Mouse (Mus musculus) small intestine, adult 10 weeks (tissue): ENCODE data around the gene Defb25. TPM values are rescaled to one million over a fixed set of nuclear protein-coding genes. Genes with fewer than 3 reads are reported as not detected.

ENCODE experiments used
- polyA plus RNA-seq: library from polyadenylated mRNA; stranded (reverse); fragments of 350-450 nt; fragmentation: Illumina TruSeq; extraction: RNeasy Lipid Tissue Mini Kit (QIAGEN cat#74804); gene quantifications from one replicate; pipeline ENCODE4 v1.2.3, GENCODE M21; 2014; ENCODE audit warnings: low replicate concordance

The Defb25 gene
- not detected for polyA plus RNA-seq

GRCm38 (mm10) chr2:152622953-152623352 lies at the start of gene Defb25:
Gene Defb25 (minus strand): TSS chr2:152623053.

GRCm38 (mm10) chr2:152669256-152669638 lies 46.4 kb upstream of the Defb25 start, which contains the start of gene H13:
Gene H13 (plus strand): TSS chr2:152669461.

GRCm38 (mm10) chr2:152626774-152627591 lies 4.1 kb upstream of the Defb25 start, which contains the start of gene Rem1:
Gene Rem1 (plus strand): TSS chr2:152626951.

GRCm38 (mm10) chr2:152604057-152604456 lies 18.8 kb downstream of the Defb25 start, which contains the start of gene Defb36:
Gene Defb36 (plus strand): TSS chr2:152604327.

GRCm38 (mm10) chr2:152599299-152599698 lies 23.6 kb downstream of the Defb25 start, which contains the start of gene Defb45:
Gene Defb45 (minus strand): TSS chr2:152599399.

GRCm38 (mm10) chr2:152580107-152580506 lies 42.7 kb downstream of the Defb25 start, which contains the start of gene Defb19:
Gene Defb19 (minus strand): TSS chr2:152580312.

Other genes with a start within 250 kb of the Defb25 start
- not detected for gene Nrsn2, start 246.4 kb downstream of the Defb25 start, polyA plus RNA-seq
- 0.11 TPM for gene Sox12, start 225.0 kb downstream of the Defb25 start, polyA plus RNA-seq
- gene Zcchc3, start 208.0 kb downstream of the Defb25 start, polyA plus RNA-seq: 0.82 TPM
- gene 6820408C15Rik, start 207.5 kb downstream of the Defb25 start, polyA plus RNA-seq: not detected
- gene Defb23, start 158.4 kb downstream of the Defb25 start, polyA plus RNA-seq: not detected
- not detected for gene Defb20, start 146.0 kb downstream of the Defb25 start, polyA plus RNA-seq
- gene Defb22, start 132.9 kb downstream of the Defb25 start, polyA plus RNA-seq: not detected
- gene Defb26, start 111.4 kb downstream of the Defb25 start, polyA plus RNA-seq: not detected
- not detected for gene Defb28, start 104.8 kb downstream of the Defb25 start, polyA plus RNA-seq
- gene Defb29, start 83.0 kb downstream of the Defb25 start, polyA plus RNA-seq: not detected
- not detected for gene Gm17416, start 53.7 kb downstream of the Defb25 start, polyA plus RNA-seq
- gene Defb21, start 50.3 kb downstream of the Defb25 start, polyA plus RNA-seq: not detected
- gene Defb19, start 42.7 kb downstream of the Defb25 start, polyA plus RNA-seq: not detected
- gene Defb45, start 23.7 kb downstream of the Defb25 start, polyA plus RNA-seq: not detected
- not detected for gene Defb36, start 18.7 kb downstream of the Defb25 start, polyA plus RNA-seq
- 0.26 TPM for gene Rem1, start 3.9 kb upstream of the Defb25 start, polyA plus RNA-seq
- gene H13, start 46.4 kb upstream of the Defb25 start, polyA plus RNA-seq: 11.7 TPM
- gene Mcts2, start 64.0 kb upstream of the Defb25 start, polyA plus RNA-seq: 15.6 TPM
- gene Id1, start 113.2 kb upstream of the Defb25 start, polyA plus RNA-seq: 52.8 TPM
- not detected for gene Cox4i2, start 131.1 kb upstream of the Defb25 start, polyA plus RNA-seq
- 8.1 TPM for gene Bcl2l1, start 208.7 kb upstream of the Defb25 start, polyA plus RNA-seq
- gene Tpx2, start 224.9 kb upstream of the Defb25 start, polyA plus RNA-seq: 13.3 TPM